Mouse (Mus musculus): ENCODE data around the gene Wdpcp.

Gene Wdpcp

GRCm38 (mm10) chr11:21569456-21570108 is 2.5 kb upstream of the Wdpcp start:
- DNase-seq (ENCODE audit: low spot score in 2 of 2), result peak; percentile 20 to 34

DNA sequence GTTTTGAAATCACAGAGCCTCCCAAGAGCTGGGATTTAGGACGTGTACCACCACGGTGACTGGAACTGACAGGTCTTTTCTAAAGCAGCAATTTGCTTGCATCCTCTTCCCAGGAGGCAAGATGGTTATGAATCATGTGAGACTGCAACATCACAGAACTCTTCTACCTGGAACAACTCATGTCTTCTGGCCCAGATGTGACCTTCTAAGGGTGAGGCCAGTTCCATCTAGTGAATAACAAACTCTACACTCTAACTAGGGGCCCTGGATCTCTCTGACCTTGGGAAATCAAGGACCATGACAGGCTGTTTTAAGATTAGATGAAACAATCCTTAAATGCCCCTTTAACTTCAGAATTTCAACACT is 1.9 kb upstream of the Wdpcp start:
- DNase-seq (ENCODE audit: low spot score in 2 of 2), result no peak

- peak; percentile 50 to 55 for DNase-seq (ENCODE audit: low spot score in 2 of 2)
These were observed 1.1 kb upstream of the Wdpcp start for GRCm38 (mm10) chr11:21570973-21571372.

DNA sequence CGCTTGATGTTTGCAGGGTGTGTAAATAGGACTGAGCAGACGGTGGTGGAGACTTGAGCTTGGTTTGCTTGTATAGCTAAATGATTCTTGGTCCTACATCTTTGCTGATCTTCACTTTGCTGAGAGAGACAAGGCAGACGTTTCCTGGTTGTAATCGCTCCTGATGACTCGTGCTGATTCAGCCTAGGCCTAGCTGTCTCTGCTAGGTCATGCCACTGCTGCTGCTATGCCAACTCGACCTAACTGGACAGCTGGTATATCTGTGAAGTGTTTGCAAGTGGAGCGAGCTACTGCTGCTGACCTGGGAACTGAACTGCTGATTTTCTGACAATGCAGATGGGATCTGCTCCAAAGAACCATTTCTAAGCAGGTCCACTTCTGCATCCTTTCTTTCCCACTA is 9.4 kb downstream of the Wdpcp start:
- DNase-seq (ENCODE audit: low spot score in 2 of 2), result no peak

DNA sequence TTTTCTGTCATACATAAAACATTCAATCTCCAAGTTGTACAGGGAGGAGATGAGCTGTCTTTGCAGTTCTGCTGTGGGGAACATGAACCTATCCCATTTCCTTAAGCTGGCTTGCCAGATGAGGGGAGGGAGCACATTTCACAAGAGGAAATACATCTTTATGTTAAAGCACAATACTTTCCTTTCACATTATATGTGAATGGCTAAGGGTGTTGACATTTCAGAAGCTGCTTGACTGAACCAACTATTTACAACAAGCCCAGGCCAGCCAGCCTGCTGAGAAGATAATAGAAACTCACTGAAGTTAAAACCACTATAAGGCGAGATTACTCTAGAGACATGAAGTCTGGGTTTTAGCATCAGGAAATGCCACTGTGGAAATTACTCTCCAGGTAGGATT is 11.3 kb downstream of the Wdpcp start:
- no peak for DNase-seq (ENCODE audit: low spot score in 2 of 2)

- DNase-seq (ENCODE audit: low spot score in 2 of 2), result no peak
These were observed 30.5 kb downstream of the Wdpcp start for GRCm38 (mm10) chr11:21602497-21602896.

GRCm38 (mm10) chr11:21615915-21616314 is 43.9 kb downstream of the Wdpcp start:
- DNase-seq (ENCODE audit: low spot score in 2 of 2), result no peak

DNA sequence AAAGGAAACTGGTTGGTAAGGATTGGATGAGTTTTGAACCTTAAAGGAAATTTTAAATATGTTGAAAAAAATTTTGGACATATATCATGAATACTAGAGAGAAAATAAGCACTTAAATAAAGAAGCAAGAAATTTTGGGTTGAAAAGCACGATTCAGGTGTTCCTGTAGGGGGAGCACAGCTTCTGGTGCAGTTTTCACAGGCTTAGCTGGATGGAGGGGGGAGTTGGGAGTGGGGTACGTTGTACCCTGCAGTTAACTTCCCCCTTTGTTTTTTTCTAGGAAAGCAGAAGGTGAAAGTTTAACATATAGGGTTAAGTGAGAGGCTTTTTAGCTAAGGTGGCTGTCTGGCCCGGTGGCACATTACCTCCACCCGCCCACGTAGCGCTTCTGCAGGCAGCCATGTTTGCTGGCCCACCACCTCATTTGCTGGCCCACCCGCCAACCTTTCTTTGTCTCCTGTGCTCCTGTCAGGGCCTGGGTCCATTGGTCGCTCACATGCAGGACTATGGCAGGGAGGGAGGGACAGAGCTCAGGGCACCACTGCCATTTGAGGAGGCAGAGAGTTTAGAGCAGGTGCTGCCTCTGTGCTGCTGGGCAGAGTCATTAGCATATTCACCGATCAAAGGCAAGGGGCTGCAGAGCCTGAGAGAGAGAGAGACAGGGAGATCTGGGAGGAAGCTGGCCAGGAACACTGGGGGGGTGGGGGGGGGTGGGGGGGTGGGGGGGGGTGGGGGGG is 62.3 kb downstream of the Wdpcp start:
- no peak for DNase-seq (ENCODE audit: low spot score in 2 of 2)

- DNase-seq (ENCODE audit: low spot score in 2 of 2), result no peak
These were observed 66.3 kb downstream of the Wdpcp start for GRCm38 (mm10) chr11:21638341-21638740.

- DNase-seq (ENCODE audit: low spot score in 2 of 2), result no peak
These were observed 67.5 kb downstream of the Wdpcp start for GRCm38 (mm10) chr11:21639534-21639933.

- no peak for DNase-seq (ENCODE audit: low spot score in 2 of 2)
These were observed 72.2 kb downstream of the Wdpcp start for GRCm38 (mm10) chr11:21644231-21644630.

GRCm38 (mm10) chr11:21646136-21646535 is 74.1 kb downstream of the Wdpcp start:
- DNase-seq (ENCODE audit: low spot score in 2 of 2), result no peak

DNA sequence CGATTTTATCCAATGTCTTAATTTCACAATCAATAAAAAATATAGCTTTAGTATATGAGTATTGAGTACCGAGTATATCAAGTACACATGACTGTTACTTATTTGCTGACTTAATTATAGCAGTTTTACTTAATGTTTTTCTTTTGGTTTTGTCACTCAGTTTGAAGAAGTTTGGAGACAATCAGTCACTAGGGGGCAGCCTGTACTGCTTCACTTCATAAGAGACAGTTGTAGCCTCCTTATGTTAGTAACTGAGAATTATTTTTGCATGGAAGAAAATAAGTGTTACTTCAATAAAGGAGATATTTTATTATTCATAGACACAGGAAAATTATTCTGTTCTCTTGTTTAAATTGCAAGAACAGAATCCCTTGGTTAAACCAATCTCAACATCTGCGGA is 87.0 kb downstream of the Wdpcp start:
- DNase-seq (ENCODE audit: low spot score in 2 of 2), result no peak

DNA sequence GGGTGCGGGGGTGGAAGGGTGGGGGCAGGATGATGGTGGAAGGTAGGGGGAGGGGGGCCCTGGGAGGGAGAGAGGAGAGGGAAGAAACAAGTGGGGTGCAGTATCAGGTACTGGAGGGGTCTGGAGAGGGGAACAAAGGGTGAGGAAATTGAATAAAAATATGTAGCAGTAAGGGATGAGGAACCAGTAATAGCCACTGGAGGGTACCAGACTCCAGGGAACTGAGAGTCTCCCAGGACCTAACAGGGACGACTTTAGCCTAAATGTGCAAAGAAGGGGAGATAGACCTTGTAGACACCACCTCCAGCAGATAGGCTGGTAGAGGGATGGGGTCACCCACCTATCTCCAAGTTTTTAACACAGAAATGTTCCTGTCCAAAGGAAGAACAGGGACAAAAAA is 105.0 kb downstream of the Wdpcp start:
- DNase-seq (ENCODE audit: low spot score in 2 of 2), result no peak

GRCm38 (mm10) chr11:21688441-21688840 is 116.4 kb downstream of the Wdpcp start:
- no peak for DNase-seq (ENCODE audit: low spot score in 2 of 2)

DNA sequence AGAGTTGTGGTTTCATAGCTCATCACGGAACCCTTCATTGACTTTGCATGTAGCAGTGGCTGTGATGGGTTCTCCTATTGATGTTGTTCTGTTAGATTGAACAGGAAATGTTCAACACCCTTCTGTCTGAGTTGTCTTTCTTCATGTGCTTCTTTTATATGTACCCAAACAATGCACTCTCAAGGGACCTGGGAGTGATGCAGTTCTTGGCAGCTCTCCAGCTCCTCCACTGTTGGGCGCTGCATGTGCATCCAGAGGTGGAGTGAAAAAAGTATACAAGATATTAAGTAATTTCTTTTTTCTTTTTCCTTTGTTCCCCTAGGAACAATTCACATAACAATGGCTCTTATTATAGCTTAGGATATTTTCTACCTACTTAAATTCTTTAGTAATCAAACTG is 118.7 kb downstream of the Wdpcp start:
- no peak for DNase-seq (ENCODE audit: low spot score in 2 of 2)

GRCm38 (mm10) chr11:21694087-21694486 is 122.1 kb downstream of the Wdpcp start:
- no peak for DNase-seq (ENCODE audit: low spot score in 2 of 2)

DNA sequence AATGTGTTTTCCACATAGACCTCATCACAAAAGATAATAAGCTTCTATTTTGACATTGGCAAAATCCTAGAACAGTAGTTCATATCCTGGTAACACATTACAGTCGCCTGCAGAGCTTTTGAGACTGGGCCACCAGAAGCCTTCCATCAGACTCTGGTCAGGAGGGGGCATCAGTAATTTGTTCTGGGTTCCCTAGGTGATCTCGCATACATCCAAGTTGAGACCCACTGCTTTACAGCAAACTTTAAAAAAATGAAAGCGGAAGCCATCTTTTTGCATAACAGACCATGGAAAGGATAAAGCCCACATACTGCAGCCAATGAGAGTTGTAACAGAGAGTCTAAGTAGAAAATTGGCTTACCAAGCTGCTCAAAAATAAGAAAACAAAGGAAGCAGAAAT is 125.6 kb downstream of the Wdpcp start:
- no peak for DNase-seq (ENCODE audit: low spot score in 2 of 2)

DNA sequence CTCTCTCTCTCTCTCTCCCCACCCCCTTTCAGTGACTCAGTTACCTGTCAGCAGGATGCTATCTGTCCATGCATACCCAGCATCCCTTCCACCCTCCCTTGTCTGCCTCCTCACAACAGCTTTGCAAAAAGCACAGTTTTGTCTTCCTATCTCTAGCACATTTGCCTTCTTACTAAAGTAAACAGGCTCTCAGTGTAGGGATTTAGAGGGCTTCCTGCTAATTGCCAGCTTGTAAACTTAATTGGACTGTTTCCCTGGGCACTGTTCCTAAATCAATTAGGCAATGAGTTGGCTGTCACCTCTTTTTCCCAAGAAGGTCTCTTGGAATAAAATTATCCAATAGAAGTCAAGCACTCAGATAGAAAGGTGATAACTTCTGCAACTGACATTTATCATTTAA is 141.5 kb downstream of the Wdpcp start:
- no peak for DNase-seq (ENCODE audit: low spot score in 2 of 2)

DNA sequence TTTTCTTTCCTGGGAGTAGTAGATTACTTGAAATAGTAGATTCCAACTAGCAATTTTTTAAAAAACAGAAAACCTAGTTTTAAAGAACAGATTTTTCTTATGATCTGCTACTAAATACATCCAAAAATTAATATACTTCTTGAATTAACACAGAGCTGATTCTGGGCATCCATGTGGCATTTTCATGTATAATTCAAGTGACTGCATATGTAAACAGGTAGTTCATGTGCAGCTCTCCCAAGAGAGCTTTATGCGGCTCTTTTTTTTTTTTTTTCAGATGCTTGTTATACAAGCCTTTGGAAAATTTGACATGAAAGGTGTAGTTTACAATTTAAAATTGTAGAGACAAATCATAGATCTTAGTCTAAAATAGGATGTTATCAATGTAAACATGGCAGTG is 142.0 kb downstream of the Wdpcp start:
- no peak for DNase-seq (ENCODE audit: low spot score in 2 of 2)

DNA sequence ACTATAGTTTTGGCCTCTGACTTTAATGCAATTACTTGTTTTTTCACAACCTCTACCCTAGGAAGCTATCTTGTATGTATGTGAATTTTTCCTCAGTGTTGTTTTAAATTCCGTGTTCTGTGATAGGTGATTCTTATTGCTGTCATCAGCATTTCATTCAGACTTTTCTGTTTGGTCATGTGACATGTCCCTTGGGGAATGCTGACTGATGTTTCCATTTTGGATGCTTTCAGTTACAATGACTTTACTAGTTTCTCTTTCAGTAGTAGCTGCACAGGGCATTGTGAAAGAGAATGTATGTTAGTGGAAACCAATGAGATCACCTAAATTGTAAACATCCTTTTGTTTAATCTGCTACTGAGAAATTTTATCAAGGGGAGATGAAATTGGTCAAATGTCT is 154.3 kb downstream of the Wdpcp start:
- DNase-seq (ENCODE audit: low spot score in 2 of 2), result no peak

- DNase-seq (ENCODE audit: low spot score in 2 of 2), result no peak
These were observed 157.0 kb downstream of the Wdpcp start for GRCm38 (mm10) chr11:21729056-21729455.

DNA sequence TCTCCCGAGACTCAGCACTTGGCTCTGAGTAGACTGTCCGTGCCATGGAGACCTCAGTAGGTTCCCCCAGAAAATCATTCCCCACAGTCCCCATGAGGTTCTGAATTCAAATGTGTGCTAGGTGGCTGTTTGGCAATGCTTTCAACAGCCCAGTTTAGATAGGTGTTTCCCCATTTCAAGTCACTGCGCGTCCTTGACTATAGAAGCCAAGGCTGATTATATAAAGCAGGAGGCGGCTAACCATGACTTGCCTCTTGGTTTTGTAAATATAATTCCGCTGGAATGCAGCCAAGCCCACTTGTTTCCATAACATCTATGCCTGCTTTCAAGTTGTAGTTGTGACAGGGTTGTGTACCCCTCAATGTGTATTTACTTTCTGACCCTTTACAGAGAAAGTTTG is 157.9 kb downstream of the Wdpcp start:
- DNase-seq (ENCODE audit: low spot score in 2 of 2), result no peak

GRCm38 (mm10) chr11:21735272-21735671 is 163.2 kb downstream of the Wdpcp start:
- no peak for DNase-seq (ENCODE audit: low spot score in 2 of 2)
